Mouse (Mus musculus) hindbrain, embryonic 16.5 days (tissue): ENCODE results near the gene Drd3. TPM values are rescaled to one million over a fixed set of nuclear protein-coding genes. Genes with fewer than 3 reads are reported as not detected.

Experiments
- ATAC-seq: fragments of 200-750 bp; cut with Nextera tagmentation; 2 replicates; pipeline ENCODE4 v1.8.0; 2017; ENCODE audit warnings: moderate TSS enrichment, moderate library complexity
- H3K27ac ChIP-seq: fragments of 300-500 bp; sonication (generic); 2 replicates; pipeline ENCODE4 v1.5.1; 2014; ENCODE audit warnings: low read depth, mild to moderate bottlenecking, control low read depth, low read length, moderate library complexity
- H3K27me3 ChIP-seq: fragments of 300-500 bp; sonication (generic); replicated peaks from 2 replicates; pipeline ENCODE4 v1.6.1; 2014; ENCODE audit warnings: low read length; ENCODE audit not compliant: control insufficient read depth, insufficient read depth
- H3K36me3 ChIP-seq: fragments of 300-500 bp; sonication (generic); 2 replicates; pipeline ENCODE4 v1.6.1; 2014; ENCODE audit warnings: mild to moderate bottlenecking, low read length, moderate library complexity, mixed read lengths; ENCODE audit not compliant: control insufficient read depth, insufficient read depth
- H3K4me1 ChIP-seq: fragments of 300-500 bp; sonication (generic); 2 replicates; pipeline ENCODE4 v1.6.1; 2014; ENCODE audit warnings: low read depth, low read length; ENCODE audit not compliant: control insufficient read depth, insufficient read depth
- H3K4me2 ChIP-seq: fragments of 300-500 bp; sonication (generic); 2 replicates; pipeline ENCODE4 v1.6.1; 2014; ENCODE audit warnings: mild to moderate bottlenecking, low read length, control low read depth, moderate library complexity
- H3K4me3 ChIP-seq: fragments of 300-500 bp; sonication (generic); 2 replicates; pipeline ENCODE4 v1.5.1; 2014; ENCODE audit warnings: mild to moderate bottlenecking, low read length, control low read depth, moderate library complexity
- H3K9ac ChIP-seq: fragments of 300-500 bp; sonication (generic); 2 replicates; pipeline ENCODE4 v1.6.1; 2014; ENCODE audit warnings: low read depth, mild to moderate bottlenecking, control low read depth, low read length, moderate library complexity
- H3K9me3 ChIP-seq: fragments of 300-500 bp; sonication (generic); 2 replicates; pipeline ENCODE4 v1.6.1; 2014; ENCODE audit warnings: mild to moderate bottlenecking, low read length, moderate library complexity; ENCODE audit not compliant: control insufficient read depth
- WGBS: fragments of 180-500 bp; shearing (Covaris S2); extraction: QIAGEN DNeasy Blood & Tissue Kit; methylation state at CpG from one replicate; pipeline ENCODE4 v1.1.7; 2014; 5-methylcytosine and 5-hydroxymethylcytosine counted together
- polyA plus RNA-seq: library from polyadenylated mRNA; unstranded; fragments of >200 nt; fragmentation: Nextera tagmentation; extraction: Ambion mirVana; gene quantifications from 2 replicates; pipeline ENCODE4 v1.2.1, GENCODE M21; 2015

Drd3 gene
- polyA plus RNA-seq, 1 experiment from 2014 or later, result not detected

- no peaks in the 10 kb centered on the region for H3K36me3 ChIP-seq
- no peak for ATAC-seq
- 90% methylated on average over 4 of the region's 4 CpGs for WGBS
- no peak overlapping the region for H3K9ac ChIP-seq
- no peak overlapping the region for H3K4me2 ChIP-seq
- H3K9me3 ChIP-seq, result no peaks in the 10 kb centered on the region
- H3K4me3 ChIP-seq, result no peak overlapping the region
- H3K4me1 ChIP-seq, result no peaks in the 10 kb centered on the region
- no peak overlapping the region for H3K27ac ChIP-seq
- no peaks in the 10 kb centered on the region for H3K27me3 ChIP-seq
These were observed 23.5 kb upstream of the Drd3 start for GRCm38 (mm10) chr16:43730281-43730680.

GRCm38 (mm10) chr16:43732496-43732895 lies 21.3 kb upstream of the Drd3 start:
- H3K4me1 ChIP-seq, result no peaks in the 10 kb centered on the region
- no peaks in the 10 kb centered on the region for H3K36me3 ChIP-seq
- ATAC-seq, result peak; percentile 9; the same call in 1 of the 2 replicates
- no peaks in the 10 kb centered on the region for H3K9me3 ChIP-seq
- WGBS, result 65% methylated on average over 10 of the region's 10 CpGs
- H3K27me3 ChIP-seq, result no peaks in the 10 kb centered on the region
- H3K4me2 ChIP-seq, result no peak overlapping the region
- no peak overlapping the region for H3K27ac ChIP-seq
- no peak overlapping the region for H3K9ac ChIP-seq
- H3K4me3 ChIP-seq, result no peak overlapping the region

- H3K27ac ChIP-seq, result no peak overlapping the region
- no peak overlapping the region for H3K9ac ChIP-seq
- ATAC-seq, result no peak
- no peak overlapping the region for H3K4me2 ChIP-seq
- no peaks in the 10 kb centered on the region for H3K4me1 ChIP-seq
- no peaks in the 10 kb centered on the region for H3K36me3 ChIP-seq
- no peak overlapping the region for H3K4me3 ChIP-seq
- H3K9me3 ChIP-seq, result no peaks in the 10 kb centered on the region
- H3K27me3 ChIP-seq, result no peaks in the 10 kb centered on the region
- 92% methylated on average over 5 of the region's 5 CpGs for WGBS
These were observed 20.9 kb upstream of the Drd3 start for GRCm38 (mm10) chr16:43732900-43733299.

GRCm38 (mm10) chr16:43737933-43738332 lies 15.9 kb upstream of the Drd3 start:
- 89% methylated on average over 4 of the region's 4 CpGs for WGBS

GRCm38 (mm10) chr16:43740936-43741335 lies 12.9 kb upstream of the Drd3 start:
- no peaks in the 10 kb centered on the region for H3K9me3 ChIP-seq
- H3K4me3 ChIP-seq, result no peak overlapping the region
- WGBS, result 77% methylated on average over 2 of the region's 2 CpGs
- no peak overlapping the region for H3K27ac ChIP-seq
- no peak for ATAC-seq
- no peak overlapping the region for H3K9ac ChIP-seq
- no peaks in the 10 kb centered on the region for H3K36me3 ChIP-seq
- no peaks in the 10 kb centered on the region for H3K27me3 ChIP-seq
- H3K4me1 ChIP-seq, result no peaks in the 10 kb centered on the region
- H3K4me2 ChIP-seq, result no peak overlapping the region

More at GRCm38 (mm10) chr16:43737933-43738332, 15.9 kb upstream of the Drd3 start:
- no peaks in the 10 kb centered on the region for H3K27me3 ChIP-seq
- no peak overlapping the region for H3K4me2 ChIP-seq
- H3K4me3 ChIP-seq, result no peak overlapping the region
- no peak overlapping the region for H3K27ac ChIP-seq
- H3K9me3 ChIP-seq, result no peaks in the 10 kb centered on the region
- no peaks in the 10 kb centered on the region for H3K36me3 ChIP-seq
- H3K4me1 ChIP-seq, result no peaks in the 10 kb centered on the region
- ATAC-seq, result no peak
- H3K9ac ChIP-seq, result no peak overlapping the region

GRCm38 (mm10) chr16:43748424-43748823 lies 5.4 kb upstream of the Drd3 start:
- Histone ChIP-seq H3K4me2 (no peak overlapping the region), H3K36me3 (no peaks in the 10 kb centered on the region), H3K9me3 (no peaks in the 10 kb centered on the region), H3K27ac (no peak overlapping the region), H3K27me3 (no peaks in the 10 kb centered on the region), H3K4me3 (no peak overlapping the region), H3K9ac (no peak overlapping the region), H3K4me1 (no peaks in the 10 kb centered on the region)
- 92% methylated on average over 2 of the region's 2 CpGs for WGBS
- no peak for ATAC-seq

GRCm38 (mm10) chr16:43752900-43753299 lies 926 bp upstream of the Drd3 start:
- WGBS, result 87% methylated on average over 8 of the region's 8 CpGs
- Histone ChIP-seq H3K36me3 (no peaks in the 10 kb centered on the region), H3K27ac (no peak overlapping the region), H3K4me2 (no peak overlapping the region), H3K9ac (no peak overlapping the region), H3K4me3 (no peak overlapping the region), H3K27me3 (no peaks in the 10 kb centered on the region), H3K9me3 (no peaks in the 10 kb centered on the region), H3K4me1 (no peaks in the 10 kb centered on the region)
- ATAC-seq, result no peak

GRCm38 (mm10) chr16:43772358-43772757 lies 18.5 kb downstream of the Drd3 start:
- no peak overlapping the region for H3K27ac ChIP-seq
- H3K36me3 ChIP-seq, result no peaks in the 10 kb centered on the region
- no peak for ATAC-seq
- no peak overlapping the region for H3K4me2 ChIP-seq
- no peaks in the 10 kb centered on the region for H3K4me1 ChIP-seq
- no peak overlapping the region for H3K4me3 ChIP-seq
- no peak overlapping the region for H3K9ac ChIP-seq
- H3K9me3 ChIP-seq, result no peaks in the 10 kb centered on the region
- 94% methylated on average over 3 of the region's 3 CpGs for WGBS
- H3K27me3 ChIP-seq, result no peaks in the 10 kb centered on the region

- H3K36me3 ChIP-seq, result no peaks in the 10 kb centered on the region
- H3K27ac ChIP-seq, result no peak overlapping the region
- H3K9ac ChIP-seq, result no peak overlapping the region
- no peaks in the 10 kb centered on the region for H3K27me3 ChIP-seq
- H3K4me2 ChIP-seq, result no peak overlapping the region
- WGBS, result 100% methylated on average over 1 of the region's 1 CpGs
- no peak for ATAC-seq
- no peaks in the 10 kb centered on the region for H3K9me3 ChIP-seq
- no peaks in the 10 kb centered on the region for H3K4me1 ChIP-seq
- H3K4me3 ChIP-seq, result no peak overlapping the region
These were observed 18.9 kb downstream of the Drd3 start for GRCm38 (mm10) chr16:43772766-43773165.

GRCm38 (mm10) chr16:43773506-43773905 lies 19.7 kb downstream of the Drd3 start:
- Histone ChIP-seq H3K9ac (no peak overlapping the region), H3K4me2 (no peak overlapping the region), H3K36me3 (no peaks in the 10 kb centered on the region), H3K9me3 (no peaks in the 10 kb centered on the region), H3K27me3 (no peaks in the 10 kb centered on the region), H3K4me1 (no peaks in the 10 kb centered on the region), H3K4me3 (no peak overlapping the region), H3K27ac (no peak overlapping the region)
- WGBS, result 92% methylated on average over 4 of the region's 4 CpGs
- ATAC-seq, result no peak
